Mouse (Mus musculus): Measurements from ENCODE around the gene Gm26661. TPM values are rescaled to one million over a fixed set of nuclear protein-coding genes. Genes with fewer than 3 reads are reported as not detected.

Gm26661 gene
- total and polyA plus RNA-seq, 3 experiments, result not detected

DNA sequence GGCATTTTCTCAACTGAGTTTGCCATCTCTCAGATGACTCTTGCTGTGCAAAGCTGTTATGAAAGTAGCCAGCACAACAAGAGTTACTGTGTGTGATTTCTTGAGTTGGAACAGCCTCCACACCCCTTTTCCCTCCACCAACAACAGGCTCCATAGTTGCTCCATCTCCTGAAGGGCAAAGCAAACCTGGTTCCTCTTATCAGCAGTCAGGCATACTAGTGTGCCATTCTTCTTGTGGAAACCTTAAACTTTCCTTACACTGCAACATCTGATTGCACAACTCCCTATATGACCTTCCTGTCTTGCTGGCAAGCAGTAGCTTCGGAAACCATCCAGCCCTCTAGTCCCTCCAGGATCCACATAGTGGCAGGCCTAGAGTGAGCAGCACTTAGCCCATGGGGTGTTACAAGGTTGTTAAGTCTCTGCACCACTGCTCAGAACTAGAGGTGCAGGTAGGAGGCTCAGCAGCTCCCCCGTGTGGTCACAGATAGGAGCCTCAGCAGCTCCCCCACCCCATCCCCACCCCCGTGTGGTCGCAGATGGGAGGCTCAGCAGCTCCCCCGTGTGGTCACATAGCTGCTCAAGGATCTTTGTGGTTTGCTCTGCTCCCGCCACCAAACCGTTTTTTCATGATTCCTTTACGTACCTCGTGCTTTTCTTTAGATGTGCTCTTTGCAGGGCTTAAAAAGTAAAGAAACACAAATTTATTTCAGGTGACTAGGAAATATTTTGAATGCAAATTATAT, 25.6 kb upstream of the Gm26661 start (continued):
- TF ChIP-seq MYB (IDR thresholded peaks at IDR 0.05; ENCODE audit: low read depth, low read length) (no peak), USF2 (IDR thresholded peaks at IDR 0.05; ENCODE audit: borderline replicate concordance in 1 of 2, insufficient read depth in 1 of 2, low read depth in 1 of 2, low read length in 2 of 2) (no peak), EP300 (IDR thresholded peaks at IDR 0.05; ENCODE audit: low read depth in 1 of 2, low read length in 2 of 2) (peak in 1 of 2 experiments; percentile 24; a peak in 1 of 4 replicates), E2F4 (IDR thresholded peaks at IDR 0.05; ENCODE audit: borderline replicate concordance, low read depth, low read length) (peak; percentile 58; the same call in 1 of the 2 replicates), GABPA (IDR thresholded peaks at IDR 0.05; ENCODE audit: low read depth, low read length) (no peak), TBP (IDR thresholded peaks at IDR 0.05; ENCODE audit: low read depth, low read length) (no peak), ZC3H11A (IDR thresholded peaks at IDR 0.05; ENCODE audit: low read depth, low read length) (0 out of 2 replicates have a peak, but pooled peaks have one; percentile 31), ZMIZ1 (IDR thresholded peaks at IDR 0.05; ENCODE audit: low read depth, low read length) (no peak), KAT2A (conservative IDR thresholded peaks at IDR 0.05; ENCODE audit: low read depth, low read length) (no peak), CHD1 (IDR thresholded peaks at IDR 0.05; ENCODE audit: low read depth, low read length) (no peak), POLR2A (IDR thresholded peaks at IDR 0.05; ENCODE audit: control insufficient read depth in 1 of 2, insufficient read depth in 1 of 2, low read depth in 1 of 2, low read length in 2 of 2, poor library complexity in 1 of 2) (no peak), POLR2AphosphoS5 (IDR thresholded peaks at IDR 0.05; ENCODE audit: borderline replicate concordance, low read depth, low read length) (no peak), NELFE (IDR thresholded peaks at IDR 0.05; ENCODE audit: low read depth, low read length) (no peak), POLR2AphosphoS2 (IDR thresholded peaks at IDR 0.05; ENCODE audit: low read length) (no peak), RAD21 (IDR thresholded peaks at IDR 0.05; ENCODE audit: low read depth, low read length) (peak; percentile 47), CHD2 (IDR thresholded peaks at IDR 0.05; ENCODE audit: low read length) (no peak), MAZ (IDR thresholded peaks at IDR 0.05; ENCODE audit: low read depth, low read length) (peak; percentile 89)

GRCm38 (mm10) chr14:7773714-7774389, 17.5 kb upstream of the Gm26661 start:
- peak overlapping the region; percentile 48 to 49 for H3K4me3 ChIP-seq (ENCODE audit: control insufficient read depth in 1 of 2, insufficient read depth in 1 of 2, low read depth in 2 of 2, low read length in 2 of 2)
- no peak for TF ChIP-seq MYC (IDR thresholded peaks at IDR 0.05; ENCODE audit: low read depth, low read length)
- TF ChIP-seq NELFE (IDR thresholded peaks at IDR 0.05; ENCODE audit: low read depth, low read length), result peak; percentile 46; the same call in 1 of the 2 replicates
- peak; percentile 8; the same call in 1 of the 2 replicates for TF ChIP-seq TCF12 (IDR thresholded peaks at IDR 0.05; ENCODE audit: low read depth, low read length)
- TF ChIP-seq MEF2A (IDR thresholded peaks at IDR 0.05; ENCODE audit: extremely low read depth, insufficient replicate concordance, low read depth, low read length, poor library complexity, severe bottlenecking), result no peak
- peak; percentile 54 for TF ChIP-seq ETS1 (IDR thresholded peaks at IDR 0.05; ENCODE audit: low read depth, low read length)
- TF ChIP-seq SIN3A (IDR thresholded peaks at IDR 0.05; ENCODE audit: low read length), result no peak
- peak; percentile 43; the same call in 1 of the 2 replicates for TF ChIP-seq TBP (IDR thresholded peaks at IDR 0.05; ENCODE audit: low read depth, low read length)
- TF ChIP-seq BHLHE40 (IDR thresholded peaks at IDR 0.05; ENCODE audit: borderline replicate concordance, low read depth, low read length), result 0 out of 2 replicates have a peak, but pooled peaks have one; percentile 31
- TF ChIP-seq GATA1 (IDR thresholded peaks at IDR 0.05; ENCODE audit: low read depth, low read length), result no peak
- TF ChIP-seq HCFC1 (IDR thresholded peaks at IDR 0.05; ENCODE audit: low read depth, low read length), result peak; percentile 72
- TF ChIP-seq ELF1 (IDR thresholded peaks at IDR 0.05; ENCODE audit: low read depth, low read length), result peak; percentile 87
- no peaks in the 10 kb centered on the region; a peak in 1 of 4 replicates for H3K36me3 ChIP-seq (ENCODE audit: control insufficient read depth in 1 of 2, insufficient read depth in 2 of 2, low read length in 2 of 2)
- H3K27ac ChIP-seq (ENCODE audit: control insufficient read depth, low read depth, low read length), result peak overlapping the region; percentile 16; the same call in 1 of the 2 replicates
- no peaks in the 10 kb centered on the region for H3K79me2 ChIP-seq (ENCODE audit: control insufficient read depth, insufficient read depth, low read length, poor library complexity)
- no peaks in the 10 kb centered on the region for H3K9me3 ChIP-seq (replicated peaks; ENCODE audit: insufficient read depth, low read length)
- no peaks in the 10 kb centered on the region for H3K4me1 ChIP-seq (ENCODE audit: control insufficient read depth in 1 of 2, insufficient read depth in 2 of 2, low read length in 2 of 2)
- DNase-seq (ENCODE audit: low read depth, low spot score), result peak; percentile 84
- H3K27me3 ChIP-seq (ENCODE audit: control insufficient read depth in 1 of 2, insufficient read depth in 2 of 2, low read length in 2 of 2), result no peaks in the 10 kb centered on the region
- peak overlapping the region; percentile 47 for H3K9ac ChIP-seq (ENCODE audit: control insufficient read depth, low read depth, low read length, poor library complexity, severe bottlenecking)
